Mouse (Mus musculus) lung, postnatal 0 days (tissue): ENCODE data around the gene Sike1. TPM values are rescaled to one million over a fixed set of nuclear protein-coding genes. Genes with fewer than 3 reads are reported as not detected.

Source experiments
- ATAC-seq: fragments of 200-750 bp; cut with Nextera tagmentation; 2 replicates; pipeline ENCODE4 v1.8.0; 2017; ENCODE audit warnings: moderate library complexity
- DNase-seq: peaks from one replicate; pipeline ENCODE4 v3.0.0-alpha.2; 2016; ENCODE audit warnings: low spot score
- H3K27ac ChIP-seq: fragments of 300-500 bp; sonication (generic); 2 replicates; pipeline ENCODE4 v1.5.1; 2014; ENCODE audit warnings: antibody characterized with exemption, mild to moderate bottlenecking, low read length, mixed read lengths
- H3K27me3 ChIP-seq: fragments of 300-500 bp; sonication (generic); replicated peaks from 2 replicates; pipeline ENCODE4 v1.6.1; 2014; ENCODE audit warnings: low read length, mixed read lengths; ENCODE audit not compliant: insufficient read depth
- H3K36me3 ChIP-seq: fragments of 300-500 bp; sonication (generic); 2 replicates; pipeline ENCODE4 v1.6.1; 2014; ENCODE audit warnings: low read length, mixed read lengths; ENCODE audit not compliant: insufficient read depth
- H3K4me1 ChIP-seq: fragments of 300-500 bp; sonication (generic); 2 replicates; pipeline ENCODE4 v1.6.1; 2014; ENCODE audit warnings: antibody characterized with exemption, low read depth, low read length, mixed read lengths; ENCODE audit not compliant: insufficient read depth
- H3K4me2 ChIP-seq: fragments of 300-500 bp; sonication (generic); replicated peaks from 2 replicates; pipeline ENCODE4 v1.6.1; 2014; ENCODE audit warnings: low read depth, mild to moderate bottlenecking, low read length, moderate library complexity, mixed read lengths
- H3K4me3 ChIP-seq: fragments of 300-500 bp; sonication (generic); 2 replicates; pipeline ENCODE4 v1.5.1; 2014; ENCODE audit warnings: low read depth, low read length
- H3K9ac ChIP-seq: fragments of 300-500 bp; sonication (generic); replicated peaks from 2 replicates; pipeline ENCODE4 v1.6.1; 2014; ENCODE audit warnings: low read depth, mild to moderate bottlenecking
- H3K9me3 ChIP-seq: fragments of 300-500 bp; sonication (generic); 2 replicates; pipeline ENCODE4 v1.6.1; 2016; ENCODE audit warnings: low read length, mixed read lengths
- CTCF ChIP-seq: IDR thresholded peaks from 2 replicates; pipeline ENCODE4 v1.5.1; 2016; ENCODE audit warnings: antibody characterized with exemption, mild to moderate bottlenecking
- EP300 ChIP-seq: IDR thresholded peaks from 2 replicates; pipeline ENCODE4 v1.6.1; 2016; ENCODE audit warnings: antibody characterized with exemption, mild to moderate bottlenecking, control low read depth
- WGBS: fragments of 180-500 bp; shearing (Covaris S2); extraction: QIAGEN DNeasy Blood & Tissue Kit; methylation state at CpG from one replicate; pipeline ENCODE4 v1.1.7; 2014; 5-methylcytosine and 5-hydroxymethylcytosine counted together
- polyA plus RNA-seq: library from polyadenylated mRNA; unstranded; fragments of >200 nt; fragmentation: Nextera tagmentation; extraction: Ambion mirVana; gene quantifications from 2 replicates; pipeline ENCODE4 v1.2.1, GENCODE M21; 2015

The Sike1 gene
- polyA plus RNA-seq, 1 experiment from 2014 or later = 56.3 TPM

DNA sequence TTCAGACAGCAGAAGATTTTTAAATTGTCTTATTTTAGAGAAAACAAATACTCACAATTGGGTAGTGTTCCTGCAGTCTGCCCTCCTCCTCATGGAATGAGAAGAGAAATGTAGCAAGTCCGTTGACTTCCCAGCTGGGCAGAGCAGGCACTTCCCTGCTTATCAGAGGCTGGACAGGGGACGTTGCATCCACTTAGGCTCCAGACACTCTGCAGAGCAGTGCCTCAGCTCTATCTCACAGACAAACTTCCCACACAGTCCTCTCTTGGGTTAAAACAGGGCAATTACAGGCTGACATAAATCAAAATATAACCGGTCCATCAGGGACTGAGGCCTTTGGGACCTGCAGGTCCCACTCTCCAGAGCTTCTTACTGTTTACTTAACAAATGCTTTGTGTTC, 31.5 kb upstream of the Sike1 start, which contains the start of gene Nr1h5:
Gene Nr1h5 (minus strand): TSS at position 101 of the 400 bp plus-strand sequence.
- WGBS = 21% methylated on average over 3 of the region's 3 CpGs
- no peak within 1 kb of the TSS for H3K9ac ChIP-seq
- no peak within 1 kb of the TSS for H3K27ac ChIP-seq
- TF ChIP-seq CTCF (no peak), EP300 (no peak)
- H3K27me3 ChIP-seq = no peaks in the 10 kb centered on the region
- no peaks in the 10 kb centered on the region for H3K36me3 ChIP-seq
- ATAC-seq (no peak), DNase-seq (no peak)
- no peaks in the 10 kb centered on the region for H3K9me3 ChIP-seq
- no peak within 1 kb of the TSS for H3K4me2 ChIP-seq
- no peaks in the 10 kb centered on the region for H3K4me1 ChIP-seq
- H3K4me3 ChIP-seq = no peak within 1 kb of the TSS

DNA sequence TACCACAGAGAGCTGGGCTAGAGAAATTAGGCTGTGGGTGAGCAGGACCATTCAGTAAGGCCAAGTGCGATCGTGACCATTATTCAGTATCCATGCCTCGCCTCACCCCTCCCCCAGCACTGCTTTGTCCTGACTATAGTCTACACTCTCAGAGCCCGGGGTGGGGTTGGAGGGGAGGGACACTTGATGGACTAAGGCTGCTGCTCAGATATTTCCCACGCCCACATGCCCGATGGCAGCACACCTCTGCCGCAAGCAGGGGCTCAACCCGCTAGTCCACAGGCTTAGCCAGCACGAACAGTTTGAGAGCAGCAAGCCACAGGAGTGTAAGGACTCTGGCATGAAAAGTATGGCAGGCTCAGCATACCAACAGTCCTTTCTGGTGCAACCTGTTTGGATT, 25.4 kb upstream of the Sike1 start:
- Histone ChIP-seq H3K4me3 (no peak overlapping the region), H3K27ac (peak overlapping the region; percentile 72), H3K9ac (no peak overlapping the region), H3K36me3 (no peaks in the 10 kb centered on the region), H3K4me1 (no peaks in the 10 kb centered on the region), H3K27me3 (no peaks in the 10 kb centered on the region), H3K9me3 (no peaks in the 10 kb centered on the region), H3K4me2 (no peak overlapping the region; the same call in 1 of the 2 replicates)
- peak; percentile 67 for DNase-seq
- TF ChIP-seq CTCF (no peak), EP300 (no peak; the same call in 1 of the 2 replicates)
- peak; percentile 92 for ATAC-seq
- 62% methylated on average over 9 of the region's 9 CpGs for WGBS

DNA sequence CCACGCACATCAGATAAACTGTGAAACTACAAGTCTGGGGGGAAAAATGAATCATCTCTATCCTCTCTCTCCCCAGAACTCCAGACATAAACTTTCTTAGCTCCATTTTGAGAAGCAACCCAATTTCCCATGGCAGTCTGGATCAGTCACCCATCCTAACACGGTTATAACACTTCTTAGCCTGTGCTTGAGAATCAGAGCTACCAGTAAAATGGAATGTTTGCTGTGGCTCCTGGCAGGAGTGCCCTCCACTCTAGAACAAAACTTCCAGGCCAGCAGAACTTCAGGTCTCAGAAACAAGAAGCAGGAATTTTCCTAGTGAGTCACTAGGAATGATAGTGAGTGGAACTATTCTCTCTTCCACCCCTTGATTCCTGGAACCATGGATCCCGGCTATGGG, 25.0 kb upstream of the Sike1 start:
- Histone ChIP-seq H3K36me3 (no peaks in the 10 kb centered on the region), H3K4me3 (no peak overlapping the region), H3K4me1 (no peaks in the 10 kb centered on the region), H3K4me2 (no peak overlapping the region), H3K27me3 (no peaks in the 10 kb centered on the region), H3K9me3 (no peaks in the 10 kb centered on the region), H3K9ac (no peak overlapping the region), H3K27ac (peak overlapping the region; percentile 72)
- TF ChIP-seq CTCF (no peak), EP300 (peak; percentile 63)
- peak; percentile 89 for ATAC-seq
- WGBS = 54% methylated on average over 3 of the region's 3 CpGs
- peak; percentile 74 for DNase-seq

DNA sequence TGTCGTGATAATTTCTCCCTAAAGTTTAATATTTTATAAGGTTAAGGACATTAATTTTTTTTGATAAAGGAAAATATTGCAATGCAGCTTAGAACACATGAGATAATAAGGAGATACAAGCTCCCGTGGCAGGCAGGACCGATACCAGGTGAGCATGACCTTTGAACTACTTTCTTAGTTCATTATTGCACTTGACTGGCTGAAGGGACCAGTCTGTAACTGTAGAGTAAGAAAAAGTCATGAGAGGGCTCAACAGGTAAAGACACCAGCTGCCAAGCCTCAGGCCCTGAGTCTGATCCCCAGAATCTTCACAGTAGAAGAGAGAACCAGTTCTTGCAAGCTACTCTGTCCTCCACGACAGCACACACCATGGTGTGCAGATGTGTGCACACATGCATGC, 18.6 kb upstream of the Sike1 start:
- 79% methylated on average over 4 of the region's 4 CpGs for WGBS
- H3K9ac ChIP-seq = no peak overlapping the region

DNA sequence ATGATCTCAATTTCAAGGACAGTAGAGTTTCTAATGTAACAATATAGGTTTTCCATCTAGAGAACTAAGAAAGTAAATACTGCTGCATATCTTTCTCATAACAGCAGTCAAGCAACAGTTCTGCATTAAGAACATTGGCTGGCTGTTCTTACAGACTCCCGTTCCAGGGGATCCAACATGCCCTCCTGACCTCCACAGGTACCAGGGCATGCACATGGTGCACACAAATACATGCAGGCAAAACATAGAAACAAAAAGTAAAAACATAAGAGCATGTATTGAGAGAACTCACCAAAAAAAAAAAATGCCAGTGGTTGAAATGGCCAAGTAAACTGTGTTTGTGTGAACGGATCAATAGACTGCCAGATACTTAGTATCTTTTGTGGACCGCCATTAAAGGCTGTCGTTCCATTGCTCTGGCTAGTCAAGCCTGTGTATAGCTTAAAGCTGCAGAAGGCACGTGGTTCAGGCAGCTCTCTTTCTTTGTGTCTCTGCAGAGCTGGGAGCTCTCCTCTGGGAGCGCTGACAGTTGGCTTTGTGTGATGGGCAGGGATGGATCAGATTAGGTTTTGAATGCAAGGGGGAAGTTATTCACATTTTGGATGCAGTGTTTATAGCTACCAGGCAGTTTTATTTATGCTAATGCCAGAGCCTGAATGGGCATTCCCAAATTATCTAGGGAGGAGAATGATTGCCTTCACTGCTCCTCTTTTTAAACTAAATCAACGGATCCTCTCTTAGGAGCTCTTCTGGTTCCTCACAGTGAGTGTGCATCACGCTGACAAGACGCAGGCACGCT, 15.8 kb upstream of the Sike1 start:
- no peak for ATAC-seq
- WGBS = 33% methylated on average over 10 of the region's 10 CpGs
- Histone ChIP-seq H3K27ac (no peak overlapping the region), H3K27me3 (no peaks in the 10 kb centered on the region), H3K36me3 (no peaks in the 10 kb centered on the region), H3K9me3 (no peaks in the 10 kb centered on the region), H3K4me2 (no peak overlapping the region), H3K4me3 (no peak overlapping the region), H3K9ac (no peak overlapping the region), H3K4me1 (no peaks in the 10 kb centered on the region; the same call in 1 of the 2 replicates)
- DNase-seq = no peak
- no peak for TF ChIP-seq CTCF
- TF ChIP-seq EP300 = no peak

More for the DNA sequence above, 18.6 kb upstream of the Sike1 start:
- H3K4me3 ChIP-seq = no peak overlapping the region
- H3K27me3 ChIP-seq = no peaks in the 10 kb centered on the region
- H3K4me1 ChIP-seq = no peaks in the 10 kb centered on the region; the same call in 1 of the 2 replicates
- H3K36me3 ChIP-seq = no peaks in the 10 kb centered on the region
- TF ChIP-seq EP300 (no peak), CTCF (no peak)
- H3K27ac ChIP-seq = no peak overlapping the region
- H3K9me3 ChIP-seq = no peaks in the 10 kb centered on the region
- H3K4me2 ChIP-seq = no peak overlapping the region
- ATAC-seq (no peak), DNase-seq (no peak)

DNA sequence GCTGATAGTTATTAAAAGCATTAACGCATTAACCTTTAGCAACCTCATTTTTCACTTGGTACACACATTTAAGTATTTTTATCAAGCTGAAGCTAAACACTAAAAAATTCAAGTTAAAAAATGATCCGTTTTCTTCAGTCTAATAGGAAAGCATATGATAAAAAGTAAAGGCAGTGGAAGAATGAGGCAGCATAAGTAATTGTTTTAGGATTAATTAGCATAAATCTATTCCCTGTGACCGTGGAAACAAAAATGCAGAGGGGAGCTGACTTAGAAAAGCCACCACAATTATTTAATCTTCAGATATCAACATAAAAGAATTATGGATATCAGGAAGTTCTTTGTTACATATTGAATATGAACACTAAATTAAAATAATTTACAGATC, 15.2 kb upstream of the Sike1 start:
- no peak overlapping the region for H3K27ac ChIP-seq
- no peaks in the 10 kb centered on the region for H3K36me3 ChIP-seq
- no peak overlapping the region for H3K4me2 ChIP-seq
- TF ChIP-seq EP300 (no peak), CTCF (no peak)
- no peak overlapping the region for H3K9ac ChIP-seq
- WGBS = 54% methylated on average over 3 of the region's 3 CpGs
- DNase-seq (no peak), ATAC-seq (no peak)
- H3K4me1 ChIP-seq = no peaks in the 10 kb centered on the region; the same call in 1 of the 2 replicates
- H3K4me3 ChIP-seq = no peak overlapping the region
- H3K27me3 ChIP-seq = no peaks in the 10 kb centered on the region
- no peaks in the 10 kb centered on the region for H3K9me3 ChIP-seq
